Mouse (Mus musculus) right cerebral cortex, adult 18-20 months (tissue): ENCODE results near the gene Scarf1.
"Not testable (repeated sequence)": the region's sequence is repeated elsewhere in the genome, so short reads cannot be mapped to it uniquely, and the experiment has no call there.

Source experiments
- DNase-seq: peaks from one replicate; pipeline ENCODE4 v3.0.0; 2022; ENCODE audit warnings: mixed read lengths

The Scarf1 gene

GRCm38 (mm10) chr11:75538184-75538969 is 25.0 kb downstream of the Scarf1 start:
- no peak for DNase-seq

- DNase-seq: no peak
These were observed 25.6 kb downstream of the Scarf1 start for GRCm38 (mm10) chr11:75538970-75539299.

GRCm38 (mm10) chr11:75540209-75540608 is 26.9 kb downstream of the Scarf1 start:
- no peak for DNase-seq

GRCm38 (mm10) chr11:75540710-75541581 is 27.6 kb downstream of the Scarf1 start:
- DNase-seq: no peak

GRCm38 (mm10) chr11:75544713-75545112 is 31.4 kb downstream of the Scarf1 start:
- no peak for DNase-seq

GRCm38 (mm10) chr11:75546057-75546456 is 32.7 kb downstream of the Scarf1 start:
- DNase-seq: no peak

- no peak for DNase-seq
These were observed 36.3 kb downstream of the Scarf1 start for GRCm38 (mm10) chr11:75549658-75550111.

- no peak for DNase-seq
These were observed 37.0 kb downstream of the Scarf1 start for GRCm38 (mm10) chr11:75550200-75550946.

GRCm38 (mm10) chr11:75551321-75551720 is 38.0 kb downstream of the Scarf1 start:
- DNase-seq: no peak

GRCm38 (mm10) chr11:75551961-75552441 is 38.7 kb downstream of the Scarf1 start:
- peak; percentile 60 for DNase-seq

GRCm38 (mm10) chr11:75552906-75553482 is 39.7 kb downstream of the Scarf1 start:
- no peak for DNase-seq

- not testable (repeated sequence) for DNase-seq
These were observed 42.7 kb downstream of the Scarf1 start for GRCm38 (mm10) chr11:75556006-75556405.

- DNase-seq: no peak
These were observed 43.8 kb downstream of the Scarf1 start for GRCm38 (mm10) chr11:75557142-75557541.

GRCm38 (mm10) chr11:75558101-75558500 is 44.8 kb downstream of the Scarf1 start:
- DNase-seq: no peak

- DNase-seq: no peak
These were observed 46.6 kb downstream of the Scarf1 start for GRCm38 (mm10) chr11:75559870-75560504.

- DNase-seq: no peak
These were observed 47.4 kb downstream of the Scarf1 start for GRCm38 (mm10) chr11:75560530-75561409.

GRCm38 (mm10) chr11:75561410-75561791 is 48.1 kb downstream of the Scarf1 start:
- DNase-seq: no peak

- DNase-seq: no peak
These were observed 49.5 kb downstream of the Scarf1 start for GRCm38 (mm10) chr11:75562840-75563239.

GRCm38 (mm10) chr11:75563851-75564548 is 50.7 kb downstream of the Scarf1 start:
- peak; percentile 43 for DNase-seq

GRCm38 (mm10) chr11:75565849-75566248 is 52.5 kb downstream of the Scarf1 start:
- no peak for DNase-seq
